Mouse (Mus musculus): Measurements from ENCODE around the gene Ust. TPM values are rescaled to one million over a fixed set of nuclear protein-coding genes. Genes with fewer than 3 reads are reported as not detected.

Ust gene
- polyA plus RNA-seq, 1 experiment from 2014 or later, result 3.2 TPM

DNA sequence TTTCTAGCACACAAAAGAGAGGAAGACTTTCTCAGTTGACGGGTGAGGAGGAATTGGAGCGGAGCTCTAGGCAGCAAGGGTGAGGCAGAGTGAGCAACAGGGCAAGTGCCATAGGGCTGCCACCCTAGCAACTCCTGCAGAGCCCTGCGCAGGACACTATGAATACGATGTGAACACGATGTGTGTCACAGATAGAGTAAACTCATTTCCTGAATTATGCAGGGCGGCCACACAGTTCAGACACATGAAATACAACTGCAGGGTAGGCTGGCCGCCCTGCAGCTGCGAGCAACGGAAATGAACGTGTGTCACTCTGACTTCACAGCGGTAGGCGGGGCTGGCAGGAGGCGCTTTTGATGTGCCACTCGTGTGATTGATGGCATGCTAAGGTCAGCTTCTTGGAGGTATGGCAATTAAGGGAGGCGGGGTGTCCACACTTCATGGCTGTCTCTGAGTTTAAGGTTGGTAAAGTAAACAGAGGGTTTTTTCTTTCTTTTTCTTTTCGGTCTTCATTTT, 304.7 kb downstream of the Ust start:
- Histone ChIP-seq H3K27ac (peak overlapping the region; percentile 35; the same call in 1 of the 2 replicates), H3K36me3 (no peaks in the 10 kb centered on the region), H3K9me3 (no peaks in the 10 kb centered on the region), H3K4me1 (replicated peaks) (peaks cover 41% of the 10 kb centered on the region), H3K27me3 (ENCODE audit: insufficient read depth, poor library complexity, severe bottlenecking) (no peaks in the 10 kb centered on the region), H3K4me3 (0 out of 2 replicates have a peak overlapping the region, but pooled peaks have one; percentile 6)
- peak; percentile 70 for DNase-seq (ENCODE audit: low spot score)
- WGBS, result 47% methylated on average over 16 of the region's 16 CpGs

DNA sequence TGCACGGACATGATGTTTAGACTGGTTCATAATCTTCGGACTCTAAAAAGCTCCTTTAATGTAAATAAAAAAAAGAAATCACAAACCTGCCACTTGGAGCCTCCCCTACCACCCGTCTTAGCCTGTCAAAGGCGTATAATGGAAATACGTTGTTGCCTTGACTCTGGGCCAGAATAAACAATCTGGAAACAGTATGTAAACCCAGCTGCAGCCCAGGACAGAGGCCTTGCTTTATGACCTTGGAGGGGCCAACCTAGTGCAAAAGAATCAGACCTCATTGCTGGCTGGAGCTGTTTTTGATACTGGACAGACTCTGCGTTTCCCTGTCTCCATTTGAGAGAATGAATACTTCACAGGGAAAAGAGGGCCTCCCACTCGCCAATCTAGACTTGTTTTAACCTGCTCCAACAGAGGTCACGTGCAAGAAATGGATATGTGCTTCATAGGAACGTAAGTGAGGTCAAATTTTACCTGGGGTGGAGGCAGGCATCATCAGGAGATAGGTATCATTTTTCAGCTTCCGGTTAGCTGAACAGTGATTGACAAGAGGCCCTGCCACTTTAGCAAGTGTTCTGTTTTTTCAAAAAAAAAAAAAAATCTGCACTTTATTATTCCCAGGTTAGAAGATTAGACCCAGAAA, 305.2 kb downstream of the Ust start:
- Histone ChIP-seq H3K9me3 (no peaks in the 10 kb centered on the region), H3K4me1 (replicated peaks) (peaks cover 41% of the 10 kb centered on the region), H3K27ac (peak overlapping the region; percentile 35; the same call in 1 of the 2 replicates), H3K4me3 (no peak overlapping the region), H3K27me3 (ENCODE audit: insufficient read depth, poor library complexity, severe bottlenecking) (no peaks in the 10 kb centered on the region), H3K36me3 (no peaks in the 10 kb centered on the region)
- peak; percentile 20 for DNase-seq (ENCODE audit: low spot score)
- 59% methylated on average over 10 of the region's 10 CpGs for WGBS

GRCm38 (mm10) chr10:8212611-8213226, 305.9 kb downstream of the Ust start:
- Histone ChIP-seq H3K4me3 (no peak overlapping the region), H3K36me3 (no peaks in the 10 kb centered on the region), H3K4me1 (replicated peaks) (peaks cover 41% of the 10 kb centered on the region), H3K27ac (no peak overlapping the region), H3K9me3 (no peaks in the 10 kb centered on the region), H3K27me3 (ENCODE audit: insufficient read depth, poor library complexity, severe bottlenecking) (no peaks in the 10 kb centered on the region)
- DNase-seq (ENCODE audit: low spot score), result no peak
- WGBS, result 83% methylated on average over 11 of the region's 11 CpGs

DNA sequence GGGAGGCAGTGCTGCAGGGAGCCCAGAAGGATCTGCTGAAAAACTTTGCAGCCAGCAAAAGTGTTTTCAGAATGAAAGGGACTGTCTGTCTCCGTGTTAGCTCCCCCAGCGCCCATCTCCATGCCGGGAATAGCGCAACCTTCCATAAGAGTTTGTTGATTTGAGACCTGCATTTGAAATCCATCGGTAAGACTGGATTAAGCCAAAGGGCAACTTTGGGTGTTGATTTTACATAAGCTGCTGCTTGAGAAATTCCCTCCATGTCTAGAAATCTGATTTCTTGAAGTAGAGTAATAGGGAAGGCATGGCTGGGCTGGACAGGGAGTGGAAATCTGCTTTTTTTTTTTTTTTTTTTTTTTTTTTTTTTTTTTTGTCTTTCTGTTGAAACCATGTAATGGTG, 306.9 kb downstream of the Ust start:
- no peak for DNase-seq (ENCODE audit: low spot score)
- Histone ChIP-seq H3K4me1 (replicated peaks) (peaks cover 41% of the 10 kb centered on the region), H3K27ac (no peak overlapping the region), H3K4me3 (no peak overlapping the region), H3K27me3 (ENCODE audit: insufficient read depth, poor library complexity, severe bottlenecking) (no peaks in the 10 kb centered on the region), H3K36me3 (no peaks in the 10 kb centered on the region), H3K9me3 (no peaks in the 10 kb centered on the region)
- 88% methylated on average over 5 of the region's 5 CpGs for WGBS

GRCm38 (mm10) chr10:8210366-8210765, 308.3 kb downstream of the Ust start:
- 50% methylated on average over 3 of the region's 3 CpGs for WGBS
- no peak overlapping the region; the same call in 1 of the 2 replicates for H3K27ac ChIP-seq
- peaks cover 41% of the 10 kb centered on the region for H3K4me1 ChIP-seq (replicated peaks)
- H3K27me3 ChIP-seq (ENCODE audit: insufficient read depth, poor library complexity, severe bottlenecking), result no peaks in the 10 kb centered on the region
- H3K36me3 ChIP-seq, result no peaks in the 10 kb centered on the region
- no peaks in the 10 kb centered on the region for H3K9me3 ChIP-seq
- no peak overlapping the region for H3K4me3 ChIP-seq
- DNase-seq (ENCODE audit: low spot score), result no peak

DNA sequence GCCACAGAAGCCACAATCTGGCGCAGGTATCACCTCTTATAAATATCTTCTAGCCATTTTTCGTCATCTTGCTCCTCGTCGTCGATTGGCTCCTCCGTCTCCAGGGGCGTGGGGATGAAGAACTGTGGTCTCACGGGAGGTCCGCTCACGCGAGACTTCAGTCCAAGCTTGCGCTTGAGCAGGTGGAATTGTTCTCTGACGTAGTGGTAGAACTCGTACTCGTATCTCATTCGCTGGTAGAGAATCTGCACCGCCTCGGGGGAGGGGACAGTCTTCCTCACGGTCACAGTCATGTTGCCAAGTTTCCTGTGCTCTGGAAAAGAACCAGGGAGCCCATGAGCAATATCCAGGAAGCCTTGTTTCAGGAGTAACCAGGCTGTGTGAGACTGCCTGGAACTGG, 311.3 kb downstream of the Ust start:
- no peak for DNase-seq (ENCODE audit: low spot score)
- WGBS, result 95% methylated on average over 19 of the region's 19 CpGs
- no peaks in the 10 kb centered on the region for H3K27me3 ChIP-seq (ENCODE audit: insufficient read depth, poor library complexity, severe bottlenecking)
- no peak overlapping the region for H3K27ac ChIP-seq
- no peak overlapping the region for H3K4me3 ChIP-seq
- H3K9me3 ChIP-seq, result no peaks in the 10 kb centered on the region
- no peaks in the 10 kb centered on the region for H3K36me3 ChIP-seq
- peaks cover 17% of the 10 kb centered on the region for H3K4me1 ChIP-seq (replicated peaks)

- H3K27me3 ChIP-seq (ENCODE audit: insufficient read depth, poor library complexity, severe bottlenecking), result no peaks in the 10 kb centered on the region
- H3K4me1 ChIP-seq (replicated peaks), result no peaks in the 10 kb centered on the region
- no peak overlapping the region for H3K4me3 ChIP-seq
- no peaks in the 10 kb centered on the region for H3K36me3 ChIP-seq
- H3K9me3 ChIP-seq, result no peaks in the 10 kb centered on the region
- WGBS, result 86% methylated on average over 4 of the region's 4 CpGs
- DNase-seq (ENCODE audit: low spot score), result no peak
- H3K27ac ChIP-seq, result no peak overlapping the region
Measured at GRCm38 (mm10) chr10:8203681-8204080, 314.9 kb downstream of the Ust start.

- H3K4me3 ChIP-seq, result no peak overlapping the region
- H3K36me3 ChIP-seq, result no peaks in the 10 kb centered on the region
- 92% methylated on average over 8 of the region's 8 CpGs for WGBS
- no peaks in the 10 kb centered on the region for H3K9me3 ChIP-seq
- H3K27me3 ChIP-seq (ENCODE audit: insufficient read depth, poor library complexity, severe bottlenecking), result no peaks in the 10 kb centered on the region
- H3K27ac ChIP-seq, result no peak overlapping the region
- peaks cover 16% of the 10 kb centered on the region for H3K4me1 ChIP-seq (replicated peaks)
- DNase-seq (ENCODE audit: low spot score), result no peak
Measured at GRCm38 (mm10) chr10:8199816-8200215, 318.8 kb downstream of the Ust start.

- WGBS, result 91% methylated on average over 9 of the region's 9 CpGs
- H3K4me3 ChIP-seq, result no peak overlapping the region
- no peaks in the 10 kb centered on the region for H3K27me3 ChIP-seq (ENCODE audit: insufficient read depth, poor library complexity, severe bottlenecking)
- H3K4me1 ChIP-seq (replicated peaks), result peaks cover 16% of the 10 kb centered on the region
- no peaks in the 10 kb centered on the region for H3K36me3 ChIP-seq
- no peak for DNase-seq (ENCODE audit: low spot score)
- no peak overlapping the region for H3K27ac ChIP-seq
- H3K9me3 ChIP-seq, result no peaks in the 10 kb centered on the region
Measured at GRCm38 (mm10) chr10:8199026-8199756, 319.4 kb downstream of the Ust start.

DNA sequence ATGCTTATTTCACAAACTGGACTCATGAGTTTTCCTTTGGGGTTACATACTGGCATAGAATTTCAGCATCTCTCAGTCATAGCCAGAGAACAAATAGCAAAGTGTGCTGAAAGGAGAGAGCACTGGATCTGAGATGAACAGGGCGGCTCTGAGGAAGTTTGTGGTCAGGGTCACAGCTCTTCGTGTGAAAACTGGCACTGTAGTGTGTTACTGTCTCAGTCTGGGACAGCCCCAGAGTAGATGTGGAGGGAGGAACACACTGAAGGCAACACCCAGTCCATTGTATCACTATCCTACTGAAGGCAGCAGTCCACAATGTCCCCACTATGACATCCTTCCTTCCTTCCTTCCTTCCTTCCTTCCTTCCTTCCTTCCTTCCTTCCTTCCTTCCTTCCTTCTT, 321.0 kb downstream of the Ust start:
- H3K27me3 ChIP-seq (ENCODE audit: insufficient read depth, poor library complexity, severe bottlenecking), result no peaks in the 10 kb centered on the region

DNA sequence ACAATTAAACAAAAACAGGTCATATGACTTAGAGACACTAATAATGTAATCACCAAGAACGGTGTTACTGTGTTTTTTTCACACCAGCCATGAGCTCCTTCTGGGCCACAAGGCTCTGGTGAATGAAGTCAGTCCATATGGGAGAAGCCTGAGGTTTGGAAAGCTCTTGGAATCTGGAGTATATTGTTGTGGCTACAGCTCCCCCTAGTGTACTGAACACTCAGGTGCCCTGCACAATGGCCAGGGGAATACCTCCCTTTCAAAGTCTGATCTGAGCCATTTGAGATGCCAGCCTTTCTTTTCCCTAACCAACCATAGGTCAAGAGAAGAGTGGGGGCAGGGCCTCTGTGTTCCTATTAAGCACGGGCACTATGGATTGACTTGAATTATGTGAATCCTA, 322.3 kb downstream of the Ust start:
- no peak overlapping the region for H3K4me3 ChIP-seq
- H3K27ac ChIP-seq, result no peak overlapping the region
- H3K4me1 ChIP-seq (replicated peaks), result peaks cover 16% of the 10 kb centered on the region
- H3K36me3 ChIP-seq, result no peaks in the 10 kb centered on the region
- WGBS, result 8% methylated on average over 2 of the region's 2 CpGs
- no peaks in the 10 kb centered on the region for H3K9me3 ChIP-seq
- H3K27me3 ChIP-seq (ENCODE audit: insufficient read depth, poor library complexity, severe bottlenecking), result no peaks in the 10 kb centered on the region
- DNase-seq (ENCODE audit: low spot score), result peak; percentile 73

More for the DNA sequence above, 321.0 kb downstream of the Ust start:
- H3K27ac ChIP-seq, result no peak overlapping the region
- peaks cover 16% of the 10 kb centered on the region for H3K4me1 ChIP-seq (replicated peaks)
- H3K4me3 ChIP-seq, result no peak overlapping the region
- WGBS, result 74% methylated on average over 2 of the region's 2 CpGs
- H3K9me3 ChIP-seq, result no peaks in the 10 kb centered on the region
- H3K36me3 ChIP-seq, result no peaks in the 10 kb centered on the region
- DNase-seq (ENCODE audit: low spot score), result no peak

DNA sequence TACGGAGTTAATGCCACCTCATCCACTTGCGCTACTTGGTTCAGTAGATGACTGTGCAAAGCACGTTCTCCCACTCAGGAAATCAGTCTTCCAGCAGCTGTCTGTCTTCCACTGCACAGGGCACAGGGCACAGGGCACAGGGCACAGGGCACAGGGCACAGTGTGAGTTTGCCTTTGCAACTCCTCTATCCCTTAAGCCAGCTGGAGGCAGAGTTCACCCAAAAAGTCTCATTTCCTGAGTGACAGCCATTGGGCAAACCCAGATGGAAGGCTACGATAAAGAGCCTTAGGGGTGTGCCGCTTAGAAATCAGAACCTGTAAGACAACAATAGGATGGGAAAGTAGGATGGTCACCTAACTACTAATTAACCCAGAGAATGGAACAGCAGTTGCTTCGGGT, 322.9 kb downstream of the Ust start:
- 50% methylated on average over 6 of the region's 6 CpGs for WGBS
- peaks cover 16% of the 10 kb centered on the region for H3K4me1 ChIP-seq (replicated peaks)
- H3K36me3 ChIP-seq, result no peaks in the 10 kb centered on the region

More for the DNA sequence above, 322.9 kb downstream of the Ust start:
- Histone ChIP-seq H3K27me3 (ENCODE audit: insufficient read depth, poor library complexity, severe bottlenecking) (no peaks in the 10 kb centered on the region), H3K27ac (peak overlapping the region; percentile 66), H3K9me3 (no peaks in the 10 kb centered on the region), H3K4me3 (no peak overlapping the region)
- DNase-seq (ENCODE audit: low spot score), result no peak

Measured in hindbrain, embryonic 10.5 days (tissue).